Mouse (Mus musculus) urinary bladder, adult 2 months (tissue): ENCODE data around the gene Arl2. TPM values are rescaled to one million over a fixed set of nuclear protein-coding genes. Genes with fewer than 3 reads are reported as not detected.

Experiments used
- polyA plus RNA-seq: library from polyadenylated mRNA; depleted of rRNA; stranded (reverse); fragments of >200 nt; gene quantifications from 2 replicates; pipeline ENCODE4 v1.2.3, GENCODE M21; 2012; rRNA removed

The Arl2 gene
- polyA plus RNA-seq, 1 experiment: 87.5 TPM

Other genes with a start within 250 kb of the Arl2 start
- 0.69 and 0.87 TPM in 2 replicates for gene Tigd3, start 247.4 kb downstream of the Arl2 start, polyA plus RNA-seq
- 87.5 and 102 TPM in 2 replicates for gene Dpf2, start 228.5 kb downstream of the Arl2 start, polyA plus RNA-seq
- 22.9 and 26.2 TPM in 2 replicates for gene Cdc42ep2, start 216.7 kb downstream of the Arl2 start, polyA plus RNA-seq
- 32.8 and 41.0 TPM in 2 replicates for gene Pola2, start 177.3 kb downstream of the Arl2 start, polyA plus RNA-seq
- gene Slc22a20, start 155.4 kb downstream of the Arl2 start, polyA plus RNA-seq: 0.12 and 0.21 TPM in 2 replicates
- 116 and 118 TPM in 2 replicates for gene Capn1, start 125.7 kb downstream of the Arl2 start, polyA plus RNA-seq
- 15.5 and 24.1 TPM in 2 replicates for gene Syvn1, start 95.0 kb downstream of the Arl2 start, polyA plus RNA-seq
- 32.4 and 33.5 TPM in 2 replicates for gene Mrpl49, start 83.8 kb downstream of the Arl2 start, polyA plus RNA-seq
- 1,752 and 1,769 TPM in 2 replicates for gene Fau, start 83.7 kb downstream of the Arl2 start, polyA plus RNA-seq
- 25.8 and 26.8 TPM in 2 replicates for gene Znhit2, start 80.4 kb downstream of the Arl2 start, polyA plus RNA-seq
- gene Tm7sf2, start 73.2 kb downstream of the Arl2 start, polyA plus RNA-seq: 24.1 and 33.2 TPM in 2 replicates
- 62.5 and 70.8 TPM in 2 replicates for gene Vps51, start 64.3 kb downstream of the Arl2 start, polyA plus RNA-seq
- 0.21 TPM in 1 of 2 replicates, not detected in the other for gene Tmem262, start 61.5 kb downstream of the Arl2 start, polyA plus RNA-seq
- gene Gm28374, start 59.3 kb downstream of the Arl2 start, polyA plus RNA-seq: 0.31 and 0.55 TPM in 2 replicates
- gene Zfpl1, start 56.6 kb downstream of the Arl2 start, polyA plus RNA-seq: 68.5 and 81.2 TPM in 2 replicates
- 0.83 and 1.4 TPM in 2 replicates for gene Cdca5, start 56.6 kb downstream of the Arl2 start, polyA plus RNA-seq
- 0.14 TPM in 1 of 2 replicates, not detected in the other for gene AC131692.1, start 47.1 kb downstream of the Arl2 start, polyA plus RNA-seq
- gene Naaladl1, start 35.8 kb downstream of the Arl2 start, polyA plus RNA-seq: 0.06 and 0.13 TPM in 2 replicates
- gene Sac3d1, start 22.9 kb downstream of the Arl2 start, polyA plus RNA-seq: 14.0 and 16.8 TPM in 2 replicates
- gene Snx15, start 13.2 kb downstream of the Arl2 start, polyA plus RNA-seq: 27.7 and 32.6 TPM in 2 replicates
- 5.1 and 9.2 TPM in 2 replicates for gene Batf2, start 565 bp downstream of the Arl2 start, polyA plus RNA-seq
- gene Majin, start 42.8 kb upstream of the Arl2 start, polyA plus RNA-seq: 0.52 and 0.60 TPM in 2 replicates
- gene Gpha2, start 84.8 kb upstream of the Arl2 start, polyA plus RNA-seq: 0.31 and 0.83 TPM in 2 replicates
- gene Ppp2r5b, start 94.3 kb upstream of the Arl2 start, polyA plus RNA-seq: 31.0 and 38.3 TPM in 2 replicates
- 11.4 and 15.7 TPM in 2 replicates for gene Atg2a, start 100.1 kb upstream of the Arl2 start, polyA plus RNA-seq
- 73.6 and 86.5 TPM in 2 replicates for gene Ehd1, start 135.2 kb upstream of the Arl2 start, polyA plus RNA-seq
- gene Cdc42bpg, start 164.9 kb upstream of the Arl2 start, polyA plus RNA-seq: 22.7 and 27.0 TPM in 2 replicates
- gene Men1, start 193.4 kb upstream of the Arl2 start, polyA plus RNA-seq: 34.3 and 37.7 TPM in 2 replicates
- gene Map4k2, start 199.6 kb upstream of the Arl2 start, polyA plus RNA-seq: 63.7 and 88.3 TPM in 2 replicates
- 89.7 and 158 TPM in 2 replicates for gene Sf1, start 222.1 kb upstream of the Arl2 start, polyA plus RNA-seq
- gene Pygm, start 242.9 kb upstream of the Arl2 start, polyA plus RNA-seq: 34.8 and 47.2 TPM in 2 replicates